Mouse (Mus musculus) CH12.LX (cell line): ENCODE results near the gene Katna1.

Experiments used
- CHD2 ChIP-seq: IDR thresholded peaks from 2 replicates; pipeline ENCODE4 v1.6.1; 2011; ENCODE audit warnings: low read length, improper control_type of control experiment
- CTCF ChIP-seq, 2 experiments: IDR thresholded peaks in 1 of 2; conservative IDR thresholded peaks in 1 of 2; 2 replicates each; pipeline ENCODE4 v1.5.1; 2011 to 2012; ENCODE audit warnings: low read depth in 2 of 2, low read length in 2 of 2, improper control_type of control experiment in 1 of 2, inconsistent platforms in 1 of 2, mild to moderate bottlenecking in 1 of 2, moderate library complexity in 1 of 2
- E2F4 ChIP-seq: IDR thresholded peaks from 2 replicates; pipeline ENCODE4 v1.6.1; 2011; ENCODE audit warnings: low read depth, low read length, improper control_type of control experiment; ENCODE audit not compliant: insufficient replicate concordance
- EP300 ChIP-seq: IDR thresholded peaks from 2 replicates; pipeline ENCODE4 v1.6.1; 2011; ENCODE audit warnings: low read length, improper control_type of control experiment
- JUN ChIP-seq: IDR thresholded peaks from 2 replicates; pipeline ENCODE4 v1.6.1; 2011; ENCODE audit warnings: low read depth, mild to moderate bottlenecking, low read length, improper control_type of control experiment, moderate library complexity; ENCODE audit not compliant: insufficient read depth
- MAFK ChIP-seq: IDR thresholded peaks from 2 replicates; pipeline ENCODE4 v1.6.1; 2011; ENCODE audit warnings: low read length, improper control_type of control experiment; ENCODE audit not compliant: insufficient replicate concordance
- MAX ChIP-seq: IDR thresholded peaks from 2 replicates; pipeline ENCODE4 v1.6.1; 2011; ENCODE audit warnings: low read length, improper control_type of control experiment
- POLR2A ChIP-seq: IDR thresholded peaks from 2 replicates; pipeline ENCODE4 v1.6.1; 2011; ENCODE audit warnings: low read depth, mild to moderate bottlenecking, improper control_type of control experiment, low read length
- TBP ChIP-seq: conservative IDR thresholded peaks from 2 replicates; pipeline ENCODE4 v1.6.1; 2011; ENCODE audit warnings: low read depth, low read length, improper control_type of control experiment
- ZC3H11A ChIP-seq: IDR thresholded peaks from 2 replicates; pipeline ENCODE4 v1.6.1; 2012; ENCODE audit warnings: low read depth, mild to moderate bottlenecking, inconsistent platforms, low read length, improper control_type of control experiment
- ZNF384 ChIP-seq: IDR thresholded peaks from 2 replicates; pipeline ENCODE4 v1.6.1; 2012; ENCODE audit warnings: low read depth, low read length, improper control_type of control experiment, inconsistent platforms

GRCm38 (mm10) chr10:7682249-7682648 lies 43.6 kb upstream of the Katna1 start:
- TF ChIP-seq POLR2A (no peak), CTCF (conservative IDR thresholded peaks at IDR 0.05 in 1 of 2, IDR thresholded peaks at IDR 0.05 in 1 of 2; ENCODE audit: low read depth in 2 of 2, low read length in 2 of 2) (no peak), MAX (no peak), E2F4 (no peak), TBP (no peak), MAFK (no peak), EP300 (no peak), ZNF384 (no peak), JUN (no peak), CHD2 (no peak), ZC3H11A (no peak)
